Mouse (Mus musculus) myocyte (in vitro differentiated cells): Measurements from ENCODE around the gene Ly6g6e.

Experiments used
- E2F4 ChIP-seq: IDR thresholded peaks from one replicate; pipeline ENCODE4 v1.6.1; 2011; ENCODE audit warnings: mild to moderate bottlenecking, control low read depth, moderate library complexity; ENCODE audit not compliant: insufficient read depth
- REST ChIP-seq: IDR thresholded peaks from one replicate; pipeline ENCODE4 v1.6.1; 2011; ENCODE audit warnings: mild to moderate bottlenecking, control low read depth, moderate library complexity; ENCODE audit not compliant: insufficient read depth, insufficient read length
- SRF ChIP-seq: IDR thresholded peaks from one replicate; pipeline ENCODE4 v1.6.1; 2011; ENCODE audit warnings: low read depth; ENCODE audit not compliant: control insufficient read depth, insufficient read length
- TCF3 ChIP-seq: IDR thresholded peaks from one replicate; pipeline ENCODE4 v1.6.1; 2011; ENCODE audit warnings: low read depth, control low read depth; ENCODE audit not compliant: insufficient read length

- TF ChIP-seq REST (no peak), E2F4 (no peak), SRF (peak; percentile 38), TCF3 (no peak)
Observed at GRCm38 (mm10) chr17:35121143-35121799, 44.6 kb downstream of the Ly6g6e start, which contains the start of gene Gpank1.
